Mouse (Mus musculus): Measurements from ENCODE around the gene Tmem51.

GRCm38 (mm10) chr4:142098303-142098702 is 14.2 kb upstream of the Tmem51 start:
- TF ChIP-seq POLR2A (IDR thresholded peaks at IDR 0.05; ENCODE audit: insufficient read length, low read depth) (no peak), MAX (IDR thresholded peaks at IDR 0.05; ENCODE audit: low read depth) (no peak), POLR2AphosphoS2 (IDR thresholded peaks at IDR 0.05; ENCODE audit: insufficient read length, low read depth) (no peak), USF1 (IDR thresholded peaks at IDR 0.05; ENCODE audit: low read depth) (no peak), TCF12 (IDR thresholded peaks at IDR 0.05; ENCODE audit: insufficient read depth, poor library complexity, severe bottlenecking) (no peak), MYOD1 (IDR thresholded peaks at IDR 0.05; ENCODE audit: control insufficient read depth in 1 of 3, insufficient read length in 2 of 3, low read depth in 2 of 3) (no peak), MYOG (IDR thresholded peaks at IDR 0.05; ENCODE audit: control insufficient read depth in 1 of 3, insufficient read depth in 1 of 3, insufficient read length in 2 of 3, low read depth in 2 of 3) (no peak), CEBPB (IDR thresholded peaks at IDR 0.05; ENCODE audit: insufficient read depth, poor library complexity, severe bottlenecking) (no peak), REST (IDR thresholded peaks at IDR 0.05; ENCODE audit: insufficient read depth, insufficient read length) (no peak), TCF3 (IDR thresholded peaks at IDR 0.05; ENCODE audit: insufficient read length, low read depth) (no peak), E2F4 (IDR thresholded peaks at IDR 0.05; ENCODE audit: insufficient read depth) (no peak)

All from myocyte (in vitro differentiated cells).